Mouse (Mus musculus): ENCODE data around the gene Serinc1. TPM values are rescaled to one million over a fixed set of nuclear protein-coding genes. Genes with fewer than 3 reads are reported as not detected.

Gene Serinc1
- polyA plus RNA-seq, 1 experiment from 2014 or later, result 268 TPM

Other genes starting within 250 kb of the Serinc1 start
- gene Hsf2, start 46.1 kb downstream of the Serinc1 start, polyA plus RNA-seq (2014; fragmentation: Nextera tagmentation; extraction: Ambion mirVana), result 58.2 and 60.2 TPM in 2 replicates
- gene Pkib, start 99.5 kb upstream of the Serinc1 start, polyA plus RNA-seq (2014; fragmentation: Nextera tagmentation; extraction: Ambion mirVana), result 1.1 and 1.8 TPM in 2 replicates

Measured in neural tube, embryonic 11.5 days (tissue).